Mouse (Mus musculus) liver, embryonic 11.5 days (tissue): ENCODE measurements around the gene Pipox. TPM values are rescaled to one million over a fixed set of nuclear protein-coding genes. Genes with fewer than 3 reads are reported as not detected.

Source experiments
- ATAC-seq: fragments of 200-750 bp; cut with Nextera tagmentation; replicated peaks from 2 replicates; pipeline ENCODE4 v1.8.0; 2017; ENCODE audit warnings: moderate number of reproducible peaks, mild to moderate bottlenecking, moderate TSS enrichment, moderate library complexity; ENCODE audit not compliant: low FRiP score
- DNase-seq: peaks from one replicate; pipeline ENCODE4 v3.0.0-alpha.2; 2017; ENCODE audit warnings: low spot score
- H3K27ac ChIP-seq: fragments of 300-500 bp; sonication (generic); 2 replicates; pipeline ENCODE4 v1.5.1; 2014; ENCODE audit warnings: mild to moderate bottlenecking, low read depth, low read length, control low read depth
- H3K27me3 ChIP-seq: fragments of 300-500 bp; sonication (generic); replicated peaks from 2 replicates; pipeline ENCODE4 v1.6.1; 2014; ENCODE audit warnings: low read length, mixed read lengths; ENCODE audit not compliant: control insufficient read depth, insufficient read depth
- H3K36me3 ChIP-seq: fragments of 300-500 bp; sonication (generic); 2 replicates; pipeline ENCODE4 v1.6.1; 2014; ENCODE audit warnings: mild to moderate bottlenecking, low read length, moderate library complexity, mixed read lengths; ENCODE audit not compliant: control insufficient read depth, insufficient read depth
- H3K4me1 ChIP-seq: fragments of 300-500 bp; sonication (generic); replicated peaks from 2 replicates; pipeline ENCODE4 v1.6.1; 2014; ENCODE audit warnings: low read length, mixed read lengths; ENCODE audit not compliant: control insufficient read depth, insufficient read depth
- H3K4me2 ChIP-seq: fragments of 300-500 bp; sonication (generic); 2 replicates; pipeline ENCODE4 v1.6.1; 2014; ENCODE audit warnings: mild to moderate bottlenecking, control low read depth, moderate library complexity
- H3K4me3 ChIP-seq: fragments of 300-500 bp; sonication (generic); 2 replicates; pipeline ENCODE4 v1.5.1; 2014; ENCODE audit warnings: low read depth, low read length, control low read depth
- H3K9ac ChIP-seq: fragments of 300-500 bp; sonication (generic); 2 replicates; pipeline ENCODE4 v1.6.1; 2014; ENCODE audit warnings: low read depth, low read length, control low read depth
- H3K9me3 ChIP-seq: fragments of 300-500 bp; sonication (generic); 2 replicates; pipeline ENCODE4 v1.6.1; 2016; ENCODE audit warnings: low read length, inconsistent platforms, mixed read lengths; ENCODE audit not compliant: control insufficient read depth
- WGBS: fragments of 180-500 bp; shearing (Covaris S2); extraction: QIAGEN DNeasy Blood & Tissue Kit; methylation state at CpG from one replicate; pipeline ENCODE4 v1.1.7; 2014; 5-methylcytosine and 5-hydroxymethylcytosine counted together
- polyA plus RNA-seq: library from polyadenylated mRNA; unstranded; fragments of >200 nt; fragmentation: Nextera tagmentation; extraction: Ambion mirVana; gene quantifications from 2 replicates; pipeline ENCODE4 v1.2.1, GENCODE M21; 2014

Gene Pipox
- polyA plus RNA-seq, 1 experiment from 2014 or later = 6.9 TPM

- Histone ChIP-seq H3K4me2 (no peak overlapping the region), H3K27ac (no peak overlapping the region), H3K4me3 (no peak overlapping the region), H3K27me3 (peaks cover 3% of the 10 kb centered on the region; the same call in 1 of the 2 replicates), H3K4me1 (no peaks in the 10 kb centered on the region; the same call in 1 of the 2 replicates), H3K36me3 (peaks cover 33% of the 10 kb centered on the region), H3K9me3 (no peaks in the 10 kb centered on the region), H3K9ac (no peak overlapping the region)
- ATAC-seq (no peak), DNase-seq (no peak)
- 90% methylated on average over 17 of the region's 17 CpGs for WGBS
These were observed 40.8 kb downstream of the Pipox start for GRCm38 (mm10) chr11:77852941-77853668.

GRCm38 (mm10) chr11:77852195-77852594, 41.7 kb downstream of the Pipox start:
- Histone ChIP-seq H3K9me3 (no peaks in the 10 kb centered on the region), H3K9ac (no peak overlapping the region), H3K4me2 (no peak overlapping the region), H3K36me3 (peaks cover 29% of the 10 kb centered on the region), H3K4me1 (no peaks in the 10 kb centered on the region; the same call in 1 of the 2 replicates), H3K27me3 (no peaks in the 10 kb centered on the region), H3K4me3 (no peak overlapping the region), H3K27ac (no peak overlapping the region)
- 64% methylated on average over 3 of the region's 3 CpGs for WGBS
- no peak for ATAC-seq
- no peak for DNase-seq

GRCm38 (mm10) chr11:77851483-77852010, 42.3 kb downstream of the Pipox start:
- H3K9me3 ChIP-seq = no peaks in the 10 kb centered on the region
- no peak for DNase-seq
- no peak overlapping the region for H3K4me3 ChIP-seq
- H3K9ac ChIP-seq = no peak overlapping the region
- WGBS = 83% methylated on average over 6 of the region's 6 CpGs
- H3K27ac ChIP-seq = no peak overlapping the region
- peaks cover 32% of the 10 kb centered on the region for H3K36me3 ChIP-seq
- ATAC-seq = no peak
- no peak overlapping the region for H3K4me2 ChIP-seq
- H3K27me3 ChIP-seq = no peaks in the 10 kb centered on the region
- H3K4me1 ChIP-seq = no peaks in the 10 kb centered on the region; the same call in 1 of the 2 replicates

- H3K9me3 ChIP-seq = no peaks in the 10 kb centered on the region
- no peak overlapping the region for H3K4me2 ChIP-seq
- DNase-seq (no peak), ATAC-seq (no peak)
- H3K27ac ChIP-seq = no peak overlapping the region
- H3K9ac ChIP-seq = no peak overlapping the region
- WGBS = 71% methylated on average over 24 of the region's 24 CpGs
- no peaks in the 10 kb centered on the region; the same call in 1 of the 2 replicates for H3K4me1 ChIP-seq
- peaks cover 39% of the 10 kb centered on the region for H3K36me3 ChIP-seq
- no peak overlapping the region for H3K4me3 ChIP-seq
- H3K27me3 ChIP-seq = no peaks in the 10 kb centered on the region
These were observed 43.3 kb downstream of the Pipox start for GRCm38 (mm10) chr11:77850401-77851244.

GRCm38 (mm10) chr11:77849151-77849550, 44.7 kb downstream of the Pipox start:
- no peaks in the 10 kb centered on the region for H3K27me3 ChIP-seq
- peaks cover 36% of the 10 kb centered on the region for H3K36me3 ChIP-seq
- H3K4me1 ChIP-seq = no peaks in the 10 kb centered on the region
- no peak overlapping the region for H3K27ac ChIP-seq
- WGBS = 80% methylated on average over 7 of the region's 7 CpGs
- no peak overlapping the region for H3K4me3 ChIP-seq
- no peak overlapping the region for H3K4me2 ChIP-seq
- H3K9ac ChIP-seq = no peak overlapping the region
- DNase-seq (no peak), ATAC-seq (no peak)
- no peaks in the 10 kb centered on the region for H3K9me3 ChIP-seq

GRCm38 (mm10) chr11:77848131-77848530, 45.8 kb downstream of the Pipox start:
- H3K9me3 ChIP-seq = no peaks in the 10 kb centered on the region
- H3K27ac ChIP-seq = no peak overlapping the region
- WGBS = 60% methylated on average over 5 of the region's 5 CpGs
- ATAC-seq (no peak), DNase-seq (no peak)
- H3K4me3 ChIP-seq = no peak overlapping the region
- no peak overlapping the region for H3K4me2 ChIP-seq
- no peaks in the 10 kb centered on the region for H3K4me1 ChIP-seq
- H3K36me3 ChIP-seq = peaks cover 39% of the 10 kb centered on the region
- H3K27me3 ChIP-seq = no peaks in the 10 kb centered on the region
- H3K9ac ChIP-seq = no peak overlapping the region

GRCm38 (mm10) chr11:77847599-77848128, 46.2 kb downstream of the Pipox start:
- WGBS = 65% methylated on average over 9 of the region's 9 CpGs
- no peaks in the 10 kb centered on the region for H3K27me3 ChIP-seq
- no peak overlapping the region for H3K4me2 ChIP-seq
- no peak overlapping the region for H3K27ac ChIP-seq
- no peaks in the 10 kb centered on the region for H3K9me3 ChIP-seq
- DNase-seq (no peak), ATAC-seq (no peak)
- H3K9ac ChIP-seq = no peak overlapping the region
- peaks cover 41% of the 10 kb centered on the region for H3K36me3 ChIP-seq
- no peaks in the 10 kb centered on the region for H3K4me1 ChIP-seq
- no peak overlapping the region for H3K4me3 ChIP-seq

- Histone ChIP-seq H3K27me3 (no peaks in the 10 kb centered on the region), H3K9me3 (no peaks in the 10 kb centered on the region), H3K4me1 (no peaks in the 10 kb centered on the region), H3K27ac (no peak overlapping the region), H3K36me3 (peaks cover 51% of the 10 kb centered on the region), H3K9ac (no peak overlapping the region), H3K4me3 (no peak overlapping the region), H3K4me2 (no peak overlapping the region)
- DNase-seq (no peak), ATAC-seq (no peak)
- 71% methylated on average over 4 of the region's 4 CpGs for WGBS
These were observed 50.0 kb downstream of the Pipox start for GRCm38 (mm10) chr11:77843906-77844200.
